Mouse (Mus musculus) spleen, postnatal 14 days (tissue): Measurements from ENCODE around the gene Adam22.

Source experiments
- DNase-seq, 2 experiments: peaks; one replicate each; pipeline ENCODE4 v3.0.0; 2021 to 2022; ENCODE audit warnings: low spot score in 2 of 2

The Adam22 gene

DNA sequence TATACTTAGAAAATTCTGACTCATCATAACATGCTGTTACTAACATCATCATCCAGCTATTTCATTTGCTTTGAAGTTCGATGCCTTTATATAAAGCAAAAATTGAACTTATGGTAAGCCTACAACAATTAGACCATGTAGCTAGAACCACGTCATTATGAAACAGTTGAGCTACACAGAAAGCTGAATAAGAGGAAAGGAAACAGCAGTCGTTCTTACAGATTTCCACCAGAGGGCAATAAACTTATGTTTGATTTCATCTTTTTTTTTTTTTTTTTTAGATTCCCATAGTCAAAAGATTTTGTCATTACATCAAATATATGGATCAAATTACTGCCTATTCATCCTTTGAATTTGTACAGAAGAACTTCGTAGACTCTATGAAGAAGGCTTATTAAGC is 203.2 kb downstream of the Adam22 start:
- DNase-seq, result no peak

DNA sequence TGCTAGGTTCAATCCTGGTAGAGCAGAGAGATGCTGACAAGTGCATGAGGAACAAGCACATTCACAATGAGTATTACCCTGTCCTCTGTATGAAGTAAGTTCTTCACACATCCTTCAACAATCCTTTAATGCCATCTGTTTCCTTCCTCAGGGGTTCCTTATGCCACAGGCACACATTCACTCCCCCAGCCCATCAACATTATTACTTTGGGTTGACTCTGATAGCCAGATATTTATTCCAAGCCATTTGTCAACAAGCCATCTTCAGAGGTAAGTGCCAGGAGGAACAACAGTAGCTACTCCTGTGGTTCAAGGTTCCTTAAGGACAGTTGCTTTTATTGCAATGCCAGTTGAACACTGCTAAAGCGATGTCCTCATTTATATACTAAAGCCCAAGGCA is 216.3 kb downstream of the Adam22 start:
- DNase-seq, result no peak

DNA sequence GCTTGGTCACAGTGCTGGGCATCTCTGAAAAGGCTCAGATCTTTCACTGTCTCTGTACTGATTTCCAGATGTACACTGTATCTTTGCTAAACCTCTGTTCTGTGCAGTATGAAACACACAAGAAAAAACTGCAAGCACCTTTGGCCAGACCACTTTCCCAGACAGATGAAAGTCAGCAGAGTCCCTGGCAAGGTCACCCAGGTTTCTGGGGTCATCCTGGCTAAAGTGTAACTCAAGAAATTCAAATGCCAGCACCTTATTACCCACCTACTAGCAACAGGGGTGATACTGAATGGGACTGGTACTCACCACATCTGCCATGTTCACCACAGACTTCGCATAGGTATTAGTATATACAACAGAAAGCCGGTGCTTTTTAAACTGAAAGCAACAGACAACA is 221.8 kb downstream of the Adam22 start:
- no peak for DNase-seq

DNA sequence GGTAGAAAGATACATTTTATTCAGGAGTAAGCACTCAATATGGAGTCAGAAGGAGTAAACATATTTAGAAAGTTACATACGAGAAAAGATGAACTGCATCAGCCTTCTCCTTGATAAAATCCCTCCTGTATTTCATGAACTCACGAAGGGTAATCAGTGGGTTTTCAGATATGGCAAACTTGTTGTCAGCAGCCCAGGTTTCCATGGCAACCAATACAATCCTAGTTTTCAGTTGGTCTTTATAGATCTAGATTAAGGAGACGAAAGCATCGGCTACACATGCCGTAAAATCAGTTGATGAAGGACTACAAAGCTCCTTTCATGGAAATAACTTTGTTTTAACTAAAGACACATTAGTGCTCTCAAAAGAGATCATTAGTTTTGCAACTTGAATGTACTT is 222.5 kb downstream of the Adam22 start:
- DNase-seq, result no peak

DNA sequence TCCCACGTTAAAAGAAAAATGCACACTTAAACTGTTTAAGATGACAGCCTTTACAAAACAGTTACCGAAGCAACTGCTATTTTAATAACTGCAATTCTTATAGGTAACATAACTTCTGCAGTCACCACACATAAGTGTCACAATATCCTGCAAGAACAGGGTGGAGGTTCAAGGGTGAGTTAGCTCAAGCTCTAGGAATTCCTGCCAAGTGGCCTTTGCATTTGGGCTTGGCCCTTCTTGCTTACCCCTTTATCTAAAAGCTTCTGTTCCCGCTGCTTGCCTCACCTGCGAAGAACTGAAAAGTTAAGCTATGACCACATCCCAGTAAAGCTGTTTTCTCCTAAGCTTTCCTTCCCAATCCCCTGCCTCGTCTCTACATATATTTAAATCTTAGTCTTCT is 235.4 kb downstream of the Adam22 start:
- DNase-seq, result no peak

DNA sequence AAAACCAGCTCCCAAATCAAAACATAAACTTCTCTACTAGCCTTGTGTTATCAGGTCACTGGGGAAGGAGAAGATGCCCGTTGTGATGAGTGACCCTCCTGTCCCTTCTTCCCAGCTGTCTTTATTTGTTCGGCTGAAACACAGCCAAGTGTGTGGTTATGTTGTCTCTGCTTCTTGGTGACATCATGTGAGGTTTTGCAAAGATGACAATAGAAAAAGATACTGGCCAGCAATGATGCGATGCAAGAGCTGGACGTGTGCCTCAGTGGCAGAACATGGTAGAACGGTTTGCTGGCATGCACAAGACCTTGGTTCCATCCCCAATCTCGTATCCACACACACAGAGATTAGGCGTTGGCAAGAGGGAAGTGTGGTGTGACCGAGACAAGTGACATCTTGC is 236.0 kb downstream of the Adam22 start:
- no peak for DNase-seq

DNA sequence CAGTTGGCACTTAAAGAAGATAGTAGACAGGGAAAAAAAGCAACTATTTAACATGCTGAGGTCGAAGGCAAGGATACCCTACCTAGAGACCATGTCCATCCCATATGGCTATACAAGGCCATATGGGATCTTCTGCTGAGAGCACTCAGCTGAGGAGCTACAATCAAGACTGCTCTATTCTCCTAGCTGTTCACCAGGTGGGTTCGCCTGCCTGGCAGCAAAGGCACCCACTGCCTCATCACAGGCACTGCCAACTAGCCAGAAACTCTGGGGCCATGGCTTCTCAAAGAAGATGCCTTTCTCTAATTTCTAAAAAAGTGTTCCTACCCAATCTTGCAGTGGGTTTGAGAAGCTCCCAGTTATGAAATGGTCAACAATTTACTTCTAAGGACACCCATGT is 238.2 kb downstream of the Adam22 start:
- no peak for DNase-seq

DNA sequence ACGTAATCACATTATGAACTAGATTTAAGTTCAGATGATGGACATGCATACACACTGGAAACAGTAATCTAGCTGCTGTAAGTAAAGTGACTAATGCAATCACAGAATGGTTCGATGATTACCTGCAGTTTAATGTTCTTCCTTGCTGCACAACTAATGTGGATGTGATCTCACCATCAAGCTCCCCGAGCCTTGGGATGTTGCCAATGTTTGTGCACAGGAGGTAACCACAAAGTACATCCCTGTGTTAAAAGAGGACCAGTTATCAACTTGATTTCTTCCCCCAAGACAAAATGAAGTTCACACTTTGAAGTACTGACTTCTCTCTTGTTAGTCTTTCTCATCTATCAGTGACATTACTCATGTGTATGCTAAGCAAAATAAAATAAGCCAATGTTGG is 247.0 kb downstream of the Adam22 start:
- no peak for DNase-seq

DNA sequence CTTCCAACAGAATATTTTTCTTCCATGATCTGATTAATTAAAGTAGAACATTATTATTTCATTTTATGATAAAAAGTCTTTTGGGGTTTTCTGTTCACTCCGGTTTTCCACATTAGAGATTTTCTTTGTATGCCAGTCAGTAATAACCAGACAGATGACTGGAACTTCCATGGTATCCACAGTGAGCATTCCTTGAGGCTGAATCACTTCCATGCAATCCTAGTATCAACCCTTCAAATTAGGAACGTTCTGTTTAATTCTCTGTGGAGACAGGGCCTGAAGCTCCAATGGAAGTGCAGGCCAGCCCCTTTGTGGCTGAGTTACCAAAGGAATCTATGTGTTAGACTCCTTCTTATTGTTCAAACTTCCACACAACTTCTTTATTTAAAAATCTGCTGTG is 247.9 kb downstream of the Adam22 start:
- DNase-seq, result no peak

DNA sequence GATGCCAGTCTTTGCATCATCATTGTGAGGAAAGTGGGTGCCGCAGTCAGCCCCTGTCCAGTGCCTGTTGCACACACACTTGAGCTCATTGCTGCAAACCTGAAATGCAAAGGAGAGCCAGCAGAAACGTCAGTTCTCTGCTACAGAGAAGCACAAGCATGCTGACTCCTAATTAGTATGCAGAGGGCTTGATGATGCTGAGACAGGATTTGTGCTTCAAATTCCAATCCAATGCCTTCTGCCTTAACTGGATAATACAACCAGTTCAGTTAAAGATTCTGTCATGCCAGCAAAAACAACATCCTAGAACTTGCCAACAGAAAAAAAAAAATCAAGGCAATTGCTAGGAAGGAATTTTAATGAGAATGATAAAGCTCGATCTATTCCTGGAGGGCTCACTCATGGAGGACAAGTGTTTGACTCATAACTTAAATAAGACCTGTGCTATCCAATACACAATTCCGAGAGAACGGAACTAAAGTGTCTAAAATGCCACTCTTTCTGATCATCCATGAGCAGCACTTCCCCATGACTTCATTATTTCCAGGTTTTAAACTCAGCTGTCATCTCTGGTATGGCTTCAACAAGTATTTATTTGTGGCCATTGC is 251.3 kb downstream of the Adam22 start:
- no peak for DNase-seq

DNA sequence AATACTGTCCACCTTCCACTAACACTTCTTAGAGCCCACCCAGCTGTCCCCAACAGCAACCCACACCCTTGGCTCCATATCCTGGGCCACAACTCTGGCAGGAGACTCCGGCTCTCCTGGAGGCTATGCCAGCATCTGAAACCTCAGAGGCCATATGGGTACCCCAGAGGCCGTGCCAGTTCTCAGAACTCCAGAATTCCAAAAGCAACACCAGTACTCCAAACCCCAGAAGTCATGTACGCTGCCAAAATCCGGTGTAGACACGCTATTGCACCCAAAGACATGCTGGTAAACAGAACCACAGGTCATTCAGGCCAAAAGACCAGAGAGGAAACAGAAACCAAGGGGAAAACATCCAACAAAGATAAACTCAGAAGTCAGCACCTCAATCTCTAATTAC is 255.7 kb downstream of the Adam22 start:
- no peak for DNase-seq

DNA sequence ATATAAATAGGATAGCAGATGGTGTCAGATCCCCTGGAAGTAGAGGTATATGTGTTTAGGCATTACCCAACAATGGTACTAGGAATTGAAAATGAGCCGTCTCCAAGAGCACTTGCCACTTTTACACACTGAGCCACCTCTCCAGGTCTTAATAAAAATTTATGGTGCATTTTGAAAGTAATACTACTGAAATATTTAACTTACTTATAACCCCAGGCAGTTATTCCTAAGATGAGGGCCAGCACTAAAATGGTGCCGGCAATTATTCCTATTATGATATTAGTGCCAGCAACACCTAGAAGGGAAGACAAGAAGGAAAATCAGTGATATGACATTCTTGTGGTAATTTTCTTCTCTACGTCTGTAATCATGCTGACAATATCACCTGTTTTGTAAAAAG is 256.3 kb downstream of the Adam22 start:
- no peak for DNase-seq

DNA sequence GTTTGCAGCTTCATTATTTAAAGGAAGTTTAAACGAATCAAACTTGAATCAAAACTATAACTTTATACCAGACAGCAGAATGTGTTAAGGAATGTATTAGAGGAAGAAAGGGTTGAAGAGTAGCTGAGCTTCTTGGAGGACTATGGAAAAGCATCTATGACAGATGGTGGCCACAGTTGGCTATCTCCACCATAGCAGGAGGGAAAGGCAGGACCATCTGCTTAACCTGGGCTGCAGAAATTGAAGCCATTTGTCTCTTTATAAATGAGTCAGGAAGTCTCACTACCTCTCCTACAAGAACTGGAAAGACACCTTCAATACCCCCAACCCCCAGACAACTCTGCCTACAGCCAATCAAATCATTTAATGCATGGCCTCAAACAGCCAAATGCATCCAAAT is 272.3 kb downstream of the Adam22 start:
- no peak for DNase-seq

DNA sequence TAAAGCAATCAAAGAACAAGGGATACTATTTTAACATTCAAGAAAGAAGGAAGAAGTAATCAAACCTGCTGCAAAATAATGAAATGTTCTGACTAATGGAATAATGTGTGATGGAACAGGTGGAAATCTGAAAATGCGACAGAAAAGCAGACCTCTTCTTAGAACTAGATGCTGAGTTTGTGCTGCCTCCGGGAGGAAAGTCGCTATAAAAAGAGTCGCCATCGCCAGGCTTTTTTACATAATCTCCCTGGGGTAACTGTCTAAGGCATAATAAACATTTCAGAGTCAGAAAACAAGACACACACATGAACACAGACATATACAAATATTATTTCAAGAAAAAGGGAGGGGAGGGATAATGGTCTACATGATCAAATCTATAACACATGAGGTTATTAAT is 273.0 kb downstream of the Adam22 start:
- no peak for DNase-seq

DNA sequence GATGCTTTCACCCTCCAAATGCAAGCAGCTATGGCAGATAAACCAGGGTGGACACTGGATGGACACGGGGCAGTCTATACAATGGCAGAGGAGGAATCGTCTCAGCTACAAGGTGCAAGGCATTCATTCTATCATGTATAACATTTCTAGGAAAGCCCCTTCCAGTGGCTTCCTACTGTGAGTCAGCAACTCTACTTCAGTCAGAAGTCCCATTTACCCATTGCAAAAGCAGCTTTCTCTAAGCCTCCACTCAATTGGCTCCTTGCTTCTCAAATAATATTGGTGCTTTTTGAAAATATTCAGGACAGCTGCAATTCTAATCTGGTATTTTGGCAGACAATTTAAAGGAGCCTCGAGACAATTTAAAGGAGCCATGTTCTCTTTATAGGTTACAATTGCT is 279.8 kb downstream of the Adam22 start:
- no peak for DNase-seq

DNA sequence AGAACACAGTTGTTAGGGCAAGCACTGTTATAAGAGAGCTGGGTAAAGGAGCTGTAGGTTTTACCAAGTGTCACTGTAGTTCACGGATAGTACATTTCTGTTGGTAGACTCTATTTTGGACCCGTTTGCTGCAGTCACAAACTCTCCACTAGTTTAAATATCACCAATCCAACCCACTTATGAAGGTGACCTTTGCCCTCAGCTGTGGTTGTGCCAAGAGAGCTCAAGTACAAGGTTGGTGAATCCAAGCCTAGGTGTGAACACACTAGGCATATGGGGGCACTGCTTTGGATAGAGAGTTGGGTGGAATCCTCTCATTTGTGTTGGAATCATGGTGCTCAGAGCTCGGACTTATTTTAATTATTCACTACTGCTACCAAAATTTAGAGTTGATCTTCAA is 282.3 kb downstream of the Adam22 start:
- no peak for DNase-seq

DNA sequence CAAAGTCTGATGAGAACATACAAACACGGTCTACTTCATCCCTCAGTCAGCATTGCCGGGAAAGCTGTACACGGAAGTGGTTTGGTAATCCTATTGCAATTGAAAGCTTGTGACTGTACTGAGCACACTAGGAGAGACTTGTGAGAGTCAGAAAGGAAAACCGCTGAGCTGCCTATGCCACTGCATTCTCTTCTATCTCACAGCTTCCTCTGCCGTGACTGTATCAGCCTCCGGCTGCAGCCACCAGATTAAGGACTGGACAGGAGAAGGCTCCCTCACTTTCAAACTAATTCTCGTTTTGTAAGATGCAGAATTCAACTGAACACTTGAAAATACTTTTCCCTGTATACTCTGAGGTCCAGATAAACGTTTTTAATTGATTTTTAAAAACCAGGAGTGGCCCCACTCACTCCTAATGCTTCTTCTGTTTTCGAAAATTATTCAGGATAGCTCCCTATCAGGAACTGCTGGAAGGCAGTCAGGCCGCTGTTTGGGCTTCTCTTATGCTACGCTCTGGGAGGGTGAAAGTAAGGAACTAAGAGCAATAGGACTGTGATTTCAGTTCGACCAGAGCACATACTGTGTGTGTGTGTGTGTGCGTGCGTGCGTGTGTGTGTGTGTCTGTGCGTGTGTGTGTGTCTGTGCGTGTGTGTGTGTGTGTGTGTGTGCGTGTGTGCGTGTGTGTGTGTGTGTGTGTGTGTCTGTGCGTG is 285.0 kb downstream of the Adam22 start:
- no peak for DNase-seq

DNA sequence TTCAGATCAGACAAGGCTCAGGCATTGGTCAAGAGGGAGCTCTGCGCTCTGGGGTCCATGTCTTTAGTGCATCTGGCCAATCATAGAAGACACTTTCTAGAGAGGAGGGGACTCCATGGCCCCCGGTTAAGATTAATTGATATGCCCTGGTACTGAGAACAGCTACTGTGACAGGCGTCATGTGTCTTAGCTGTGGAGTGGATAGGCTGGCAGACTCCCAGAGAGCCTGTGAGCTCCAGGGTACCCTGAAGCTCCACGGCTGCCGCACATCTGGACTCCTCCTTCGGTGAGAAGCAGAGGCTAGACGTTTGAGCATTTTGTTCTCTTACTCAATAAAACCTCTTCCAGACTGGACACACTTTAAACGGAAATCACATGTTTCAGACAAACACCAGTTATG is 290.5 kb downstream of the Adam22 start:
- no peak for DNase-seq

DNA sequence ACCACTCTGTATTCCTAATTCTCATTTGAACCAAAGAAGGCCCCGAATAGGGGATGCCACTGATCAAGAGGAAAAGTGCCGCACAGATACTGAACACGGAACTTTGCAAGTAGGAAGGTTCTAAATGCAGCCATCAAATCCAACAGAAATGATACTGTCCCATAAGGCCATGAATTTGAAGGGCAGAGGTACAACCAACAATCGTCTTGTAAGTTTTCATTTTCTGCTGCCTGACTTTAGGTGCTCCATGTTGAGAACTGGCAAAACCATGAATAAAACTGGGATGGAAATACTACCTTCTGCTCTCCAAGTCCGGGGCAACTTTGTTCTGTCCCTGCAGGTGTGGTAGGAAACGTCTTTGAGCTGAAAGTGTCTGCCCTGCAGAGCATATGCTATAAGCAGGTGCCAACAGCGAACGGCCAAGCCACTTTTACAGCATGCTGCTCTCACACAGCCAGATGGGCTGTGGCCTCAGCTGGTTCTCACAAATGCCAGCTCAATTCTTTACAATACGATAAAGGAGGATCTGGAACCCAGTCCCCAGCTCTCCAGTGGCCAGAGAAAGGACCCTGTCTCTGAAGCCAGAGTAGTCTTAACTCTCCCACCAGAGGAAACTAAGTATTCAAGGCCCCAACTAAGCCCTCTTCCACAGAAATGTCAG is 293.9 kb downstream of the Adam22 start:
- DNase-seq, result no peak

DNA sequence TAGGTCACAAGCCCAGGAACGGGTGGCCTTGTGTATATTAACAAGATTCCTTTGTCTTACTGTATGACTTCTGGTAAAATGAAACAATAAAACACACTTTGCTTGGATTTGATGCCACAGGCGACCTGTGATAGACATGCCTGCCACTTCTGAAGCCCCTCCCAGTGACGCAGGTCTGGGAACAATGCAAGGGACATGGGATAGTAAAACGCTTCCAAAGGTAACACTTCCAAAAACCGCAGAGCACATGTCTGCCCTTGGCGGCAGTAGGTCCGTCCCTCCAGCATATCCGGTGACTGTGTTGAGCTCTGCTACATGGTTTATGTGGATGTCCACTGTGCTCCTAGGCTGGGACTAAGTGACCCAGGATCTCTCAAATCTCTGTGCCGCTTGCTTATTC is 294.6 kb downstream of the Adam22 start:
- no peak for DNase-seq

DNA sequence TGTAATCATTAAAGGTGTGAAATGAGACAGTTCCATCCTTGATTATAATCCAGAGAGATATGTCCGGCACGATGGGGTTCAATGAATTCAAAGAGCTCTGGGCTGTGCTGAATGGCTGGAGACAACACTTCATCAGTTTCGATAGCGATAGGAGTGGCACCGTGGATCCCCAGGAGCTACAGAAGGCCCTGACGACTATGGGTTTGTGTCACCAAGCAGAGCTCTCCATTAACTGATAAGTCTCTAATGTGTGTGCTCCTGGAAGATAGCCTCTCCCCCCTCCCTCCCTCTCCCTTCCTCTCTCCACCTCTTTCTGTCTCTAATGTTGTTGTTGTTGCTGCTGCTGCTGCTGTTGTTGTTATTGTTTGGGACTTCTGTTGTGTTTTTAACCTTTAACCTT is 304.8 kb downstream of the Adam22 start:
- DNase-seq, result no peak

DNA sequence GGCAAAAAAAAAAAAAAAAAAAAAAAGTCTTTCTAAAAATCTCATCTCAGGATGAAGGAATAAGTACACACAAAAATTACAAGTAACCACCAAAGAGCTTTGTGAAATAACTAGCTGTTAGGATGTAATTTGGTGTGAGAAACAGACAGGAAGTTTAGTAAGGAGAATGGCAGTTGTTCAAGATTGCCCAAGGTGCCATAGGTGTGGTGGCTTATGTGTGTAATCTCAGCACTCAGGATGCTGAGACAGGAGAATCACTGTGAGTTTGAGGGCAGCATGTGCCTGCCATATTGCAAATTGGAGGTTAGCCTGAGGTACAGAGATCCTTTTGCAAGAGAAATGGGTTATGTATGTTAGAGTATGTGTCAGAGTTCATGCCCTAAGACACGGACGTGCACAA is 305.5 kb downstream of the Adam22 start:
- DNase-seq, result no peak

DNA sequence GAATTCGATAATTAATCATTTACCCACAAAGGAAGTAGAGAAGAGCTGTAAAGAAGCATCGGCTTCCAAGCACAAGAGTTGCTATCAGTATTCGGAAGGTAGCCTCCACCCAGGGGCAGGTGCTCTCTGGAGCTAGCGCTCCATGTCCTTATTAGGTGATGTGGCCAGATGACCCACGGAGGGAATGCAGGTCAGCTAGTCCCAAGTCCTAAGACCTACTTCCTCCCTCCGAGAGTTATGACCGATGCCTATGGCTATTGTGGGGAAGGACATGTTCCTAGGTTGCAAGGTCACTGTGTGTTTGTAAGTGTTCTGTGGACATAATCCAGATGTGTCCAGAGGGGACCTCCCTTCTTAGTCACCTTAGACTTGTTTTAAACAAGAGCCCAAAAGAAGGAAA is 309.9 kb downstream of the Adam22 start:
- DNase-seq, result no peak

DNA sequence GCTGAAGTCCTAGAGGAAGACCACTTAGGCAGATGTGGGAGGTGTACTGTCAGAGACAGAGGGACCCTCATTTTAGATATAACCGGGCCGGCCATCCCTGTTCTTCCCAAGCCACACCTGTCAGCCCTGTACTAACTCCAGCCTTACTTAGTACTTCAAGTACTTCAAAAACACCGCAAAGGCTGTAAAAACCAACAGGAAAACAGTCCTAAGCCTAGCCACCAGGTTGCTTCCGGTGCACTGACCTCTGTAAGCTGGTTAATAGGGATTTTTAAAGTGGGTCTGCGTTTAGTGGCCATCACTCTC is 311.0 kb downstream of the Adam22 start:
- DNase-seq, result peak in 1 of 2 experiments; percentile 6
